Mouse (Mus musculus) R1 (cell line): ENCODE measurements around the gene Cdc34.
"Not testable (repeated sequence)": the region's sequence is repeated elsewhere in the genome, so short reads cannot be mapped to it uniquely, and the experiment has no call there.

Source experiments
- DNase-seq: peaks from one replicate; pipeline ENCODE4 v3.0.0-alpha.2; 2018; ENCODE audit warnings: low read depth, low spot score

Cdc34 gene

GRCm38 (mm10) chr10:79695231-79696128, 13.5 kb downstream of the Cdc34 start:
- peak; percentile 83 for DNase-seq

- no peak for DNase-seq
Measured at GRCm38 (mm10) chr10:79696129-79696651, 14.2 kb downstream of the Cdc34 start.

GRCm38 (mm10) chr10:79697916-79698315, 15.9 kb downstream of the Cdc34 start:
- DNase-seq = no peak

GRCm38 (mm10) chr10:79698459-79698858, 16.5 kb downstream of the Cdc34 start:
- DNase-seq = no peak

GRCm38 (mm10) chr10:79700676-79701075, 18.7 kb downstream of the Cdc34 start:
- no peak for DNase-seq

DNA sequence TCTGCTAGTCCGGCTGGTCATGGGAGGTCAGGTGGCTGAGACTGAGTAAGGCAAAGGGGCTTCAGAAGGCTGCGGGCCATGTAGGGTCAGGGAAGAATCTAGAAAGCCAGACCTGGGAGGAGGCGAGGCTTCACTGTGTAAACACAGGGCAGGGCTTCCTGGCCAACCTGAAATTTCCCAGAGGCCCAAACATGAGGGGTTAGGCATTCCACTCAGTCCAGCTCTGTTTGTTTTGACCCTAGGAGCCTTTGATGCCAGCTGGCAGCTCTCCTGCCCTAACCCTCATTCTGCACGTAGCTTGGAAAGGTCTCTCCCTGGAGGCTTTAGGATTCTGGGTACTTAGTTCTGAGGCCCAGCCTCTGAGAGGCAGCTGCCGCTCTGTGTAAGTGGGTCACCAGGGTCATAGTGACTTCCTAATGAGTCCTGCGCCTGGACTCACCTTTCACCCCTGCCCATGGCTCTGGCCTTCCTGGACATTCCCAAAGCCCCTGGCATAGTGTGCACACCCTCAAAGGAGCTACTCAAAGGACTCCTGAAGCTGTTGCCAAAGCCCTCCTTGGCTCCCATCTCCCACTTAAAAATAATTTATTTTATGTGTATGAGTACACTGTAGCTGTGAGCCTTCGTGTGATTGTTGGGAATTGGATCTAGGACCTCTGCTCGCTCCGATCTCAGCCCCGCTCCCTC, 19.6 kb downstream of the Cdc34 start:
- DNase-seq = no peak

DNA sequence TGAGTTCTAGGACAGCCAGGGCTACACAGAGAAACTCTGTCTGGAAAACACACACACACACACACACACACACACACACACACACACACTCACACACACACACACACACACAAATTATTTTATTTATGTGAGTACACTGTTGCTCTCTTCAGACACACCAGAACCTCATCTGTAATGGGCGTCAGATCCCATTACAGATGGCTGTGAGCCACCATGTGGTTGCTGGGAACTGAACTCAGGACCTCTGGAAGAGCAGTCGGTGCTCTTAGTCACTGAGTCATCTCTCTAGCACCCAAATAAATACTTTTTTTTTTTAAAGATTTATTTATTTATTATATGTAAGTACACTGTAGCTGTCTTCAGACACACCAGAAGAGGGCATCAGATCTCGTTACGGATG, 21.0 kb downstream of the Cdc34 start:
- DNase-seq = not testable (repeated sequence)

DNA sequence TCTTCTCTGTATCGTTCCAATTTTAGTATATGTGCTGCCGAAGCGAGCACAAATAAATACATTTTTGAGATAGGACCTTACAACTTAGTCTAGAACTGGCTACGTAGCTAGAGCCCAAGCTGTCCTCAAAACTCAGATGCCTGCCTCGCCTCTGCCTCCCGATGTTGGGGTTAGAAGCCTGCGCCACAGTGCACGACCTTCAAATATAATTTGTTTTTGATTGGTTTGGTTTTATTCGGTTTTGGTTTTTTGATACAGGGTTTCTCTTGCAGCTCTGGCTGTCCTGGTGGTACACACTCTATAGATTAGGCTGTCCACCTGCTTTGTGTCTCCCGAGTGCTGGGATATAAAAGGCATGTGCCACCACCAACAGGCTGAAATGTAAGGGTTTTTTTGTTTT, 21.5 kb downstream of the Cdc34 start:
- no peak for DNase-seq

- DNase-seq = peak; percentile 99
Measured at GRCm38 (mm10) chr10:79704065-79704969, 22.3 kb downstream of the Cdc34 start, which contains the start of gene Bsg. Bsg (plus strand) TSS chr10:79704491.

GRCm38 (mm10) chr10:79704970-79705360, 23.0 kb downstream of the Cdc34 start:
- DNase-seq = no peak

- DNase-seq = no peak
Measured at GRCm38 (mm10) chr10:79705951-79706350, 24.0 kb downstream of the Cdc34 start.

DNA sequence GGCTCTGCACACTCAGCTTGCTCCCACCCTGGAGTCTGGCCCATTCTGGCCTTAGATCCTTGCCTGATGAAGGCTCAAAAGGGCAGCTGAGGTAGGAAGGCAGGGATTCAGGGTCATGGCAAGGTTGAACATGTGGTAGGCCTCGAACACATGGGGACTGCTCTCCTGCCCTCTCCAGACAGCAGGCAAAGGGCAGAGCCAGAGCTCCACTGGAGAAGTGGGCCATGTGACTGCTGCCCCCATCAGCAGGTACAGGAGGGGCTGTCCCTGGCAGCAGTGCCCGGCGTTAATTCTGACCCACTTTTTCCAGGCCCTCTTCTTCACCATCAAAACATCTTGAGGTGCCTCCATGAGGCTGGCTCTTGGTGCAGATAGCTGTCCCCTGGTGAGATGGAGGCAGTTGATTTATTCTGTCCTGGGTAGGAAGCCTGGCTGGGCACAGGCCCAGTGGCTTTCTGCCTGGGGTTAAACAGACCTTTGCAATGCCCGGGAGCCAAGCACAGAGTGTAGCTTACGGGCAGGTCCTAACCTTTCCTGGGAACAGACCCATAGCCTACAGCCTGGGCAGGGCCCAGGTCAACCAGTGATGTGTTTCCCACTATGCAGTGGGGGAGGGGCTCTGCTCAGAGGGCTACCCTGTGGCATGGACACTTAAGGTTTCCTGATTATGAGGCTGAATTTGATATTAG, 24.6 kb downstream of the Cdc34 start:
- DNase-seq = no peak

DNA sequence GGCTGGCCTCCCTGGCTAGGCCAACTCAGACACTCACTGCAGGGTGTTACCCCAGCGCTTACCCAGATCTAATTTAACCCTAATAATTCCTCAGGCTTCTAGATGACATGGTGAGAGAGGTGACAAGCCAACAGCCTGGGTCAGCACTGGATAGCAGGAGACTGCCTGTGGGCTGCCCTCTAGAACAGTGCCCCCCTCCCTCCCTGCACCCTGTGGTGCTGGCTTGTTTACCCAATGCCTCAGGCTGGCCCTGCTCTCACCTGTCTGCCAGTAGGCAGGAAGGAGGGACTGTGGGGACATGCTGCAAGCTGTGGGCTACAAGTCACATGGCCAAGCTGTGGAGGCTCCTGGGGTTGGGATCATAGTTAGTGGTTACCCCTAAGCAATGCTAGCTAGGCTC, 25.2 kb downstream of the Cdc34 start:
- DNase-seq = no peak

DNA sequence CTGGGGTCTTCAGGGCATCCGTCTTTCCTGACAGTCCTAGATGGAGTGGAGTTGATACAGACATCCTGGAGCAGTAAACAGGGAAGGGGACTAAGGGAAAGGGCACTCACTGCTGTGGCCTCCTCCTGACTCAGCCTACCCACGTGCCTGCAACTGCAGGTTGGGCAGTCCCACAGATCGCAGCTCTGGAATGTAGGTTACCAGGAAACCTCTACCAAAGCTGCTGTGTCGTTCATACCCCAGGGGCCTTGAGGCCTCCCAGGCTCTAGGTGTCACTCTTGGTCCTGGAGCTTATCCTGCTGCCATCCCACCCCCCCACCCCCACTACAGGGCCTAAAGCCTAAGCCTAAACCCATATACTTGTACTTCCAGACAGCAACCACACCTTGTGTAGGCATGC, 25.8 kb downstream of the Cdc34 start:
- DNase-seq = peak; percentile 79

GRCm38 (mm10) chr10:79708668-79709067, 26.7 kb downstream of the Cdc34 start:
- no peak for DNase-seq

- DNase-seq = no peak
Measured at GRCm38 (mm10) chr10:79709307-79709706, 27.3 kb downstream of the Cdc34 start.

DNA sequence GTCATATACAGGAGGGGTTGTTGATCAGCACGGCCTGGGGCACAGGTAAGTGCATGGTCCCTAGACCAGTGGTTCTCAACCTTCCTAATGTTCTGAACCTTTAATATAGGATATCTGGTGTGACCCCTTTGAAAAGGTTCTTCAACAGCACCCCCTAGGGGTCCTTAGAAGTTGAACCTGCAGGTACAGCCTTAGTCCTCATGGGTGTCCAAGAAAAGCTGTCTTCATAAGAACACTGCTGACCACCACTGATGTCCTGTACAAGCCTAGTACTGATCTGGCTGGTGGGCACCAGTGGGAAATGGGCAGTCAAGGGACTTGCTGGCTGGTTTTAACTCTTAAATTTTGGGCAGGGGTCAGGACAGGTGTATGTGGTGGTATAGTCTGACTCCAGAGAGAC, 30.0 kb downstream of the Cdc34 start:
- DNase-seq = peak; percentile 78

GRCm38 (mm10) chr10:79712499-79713126, 30.6 kb downstream of the Cdc34 start:
- DNase-seq = peak; percentile 92

DNA sequence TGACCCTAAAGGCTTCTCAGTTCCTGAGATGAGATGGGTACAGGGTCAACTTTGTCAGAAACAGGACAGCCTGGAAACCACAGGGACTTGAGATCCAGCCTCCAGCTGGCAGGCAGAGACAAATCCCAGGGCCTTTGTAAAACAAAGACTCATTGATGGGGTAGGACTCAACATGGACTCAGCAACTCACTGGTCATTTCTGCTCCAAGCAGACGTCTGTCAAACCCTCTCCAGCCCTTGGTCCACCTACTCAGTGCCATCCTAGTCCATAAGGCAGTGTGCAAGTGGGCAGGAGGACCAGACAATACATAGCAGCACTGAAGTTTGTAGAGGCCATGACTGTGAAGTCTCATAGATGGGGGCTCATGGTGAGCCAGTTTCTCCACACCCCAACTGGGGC, 31.2 kb downstream of the Cdc34 start:
- DNase-seq = no peak

- DNase-seq = no peak
Measured at GRCm38 (mm10) chr10:79714996-79715395, 33.0 kb downstream of the Cdc34 start.
